Mouse (Mus musculus) testis, adult 2 months (tissue): ENCODE data around the gene Chrne.

Source experiments
- CTCF ChIP-seq: fragments of 200-500 bp; IDR thresholded peaks from 2 replicates; pipeline ENCODE4 v1.5.1; 2012; ENCODE audit warnings: low read depth, mild to moderate bottlenecking, inconsistent platforms, low read length, moderate library complexity; ENCODE audit not compliant: control insufficient read depth, insufficient read depth, insufficient replicate concordance
- POLR2A ChIP-seq: fragments of 200-500 bp; IDR thresholded peaks from 2 replicates; pipeline ENCODE4 v1.6.1; 2012; ENCODE audit warnings: low read depth, mild to moderate bottlenecking, inconsistent platforms, low read length, moderate library complexity; ENCODE audit not compliant: control insufficient read depth

DNA sequence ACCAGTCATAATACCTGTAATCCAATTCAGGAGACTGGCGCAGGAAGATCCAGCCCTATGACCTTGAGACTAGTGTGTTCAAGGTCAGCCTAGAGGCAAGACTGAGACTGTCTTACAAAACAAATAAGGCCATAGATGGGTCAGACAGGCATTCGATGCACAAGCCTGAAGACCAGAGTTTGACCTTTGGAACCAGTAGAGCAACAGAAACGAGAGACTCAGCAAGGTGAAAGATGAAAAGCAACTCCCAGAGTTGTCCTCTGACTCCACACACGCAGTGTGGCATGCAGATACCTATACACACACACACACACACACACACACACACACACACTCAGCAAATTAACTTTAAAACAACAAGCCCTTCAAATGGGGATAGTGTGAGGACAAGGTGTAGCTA, 7.9 kb upstream of the Chrne start:
- no peak for TF ChIP-seq POLR2A
- TF ChIP-seq CTCF, result no peak
